Mouse (Mus musculus) G1E (cell line): ENCODE data around the gene Ppt1.

Experiments
- CTCF ChIP-seq: IDR thresholded peaks from 2 replicates; pipeline ENCODE4 v1.5.1; 2012; ENCODE audit warnings: low read depth, low read length, inconsistent platforms, mixed read lengths
- GATA1 ChIP-seq: IDR thresholded peaks from 2 replicates; pipeline ENCODE4 v1.6.1; 2012; ENCODE audit warnings: borderline replicate concordance, low read length, inconsistent platforms, mixed read lengths
- POLR2AphosphoS5 ChIP-seq: IDR thresholded peaks from 2 replicates; pipeline ENCODE4 v1.6.1; 2012; ENCODE audit warnings: low read depth, low read length, inconsistent platforms; ENCODE audit not compliant: insufficient replicate concordance
- TAL1 ChIP-seq: conservative IDR thresholded peaks from 2 replicates; pipeline ENCODE4 v1.6.1; 2012; ENCODE audit warnings: low read depth, low read length, inconsistent platforms, mixed read lengths

DNA sequence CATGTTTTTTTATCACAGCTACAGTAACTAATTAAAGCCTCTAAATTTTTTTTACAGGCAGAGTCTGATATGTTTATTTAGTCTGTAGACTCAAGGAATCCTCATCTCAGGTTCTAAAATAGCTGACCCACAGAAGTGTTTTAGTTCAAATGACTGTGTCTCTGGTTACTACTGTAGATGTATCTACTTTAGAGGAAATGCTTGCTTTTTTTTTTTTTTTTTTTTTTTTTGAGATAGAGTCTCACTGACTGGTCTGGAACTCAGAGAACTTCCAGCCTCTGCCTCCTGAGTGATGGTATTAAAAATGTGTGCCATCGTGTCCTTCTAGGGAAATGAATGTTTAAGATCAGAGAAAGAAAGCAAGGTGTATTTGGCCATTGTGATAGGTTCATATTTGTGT, 19.8 kb upstream of the Ppt1 start:
- no peak for TF ChIP-seq CTCF
- no peak for TF ChIP-seq GATA1
- TF ChIP-seq TAL1 = no peak
- TF ChIP-seq POLR2AphosphoS5 = no peak
